In genomic region chr5:25769406-25769805, GRCm38 (mm10) we compare ENCODE assay signal across 20 mouse cellular contexts. TPM values are rescaled to one million over a fixed set of nuclear protein-coding genes. Genes with fewer than 3 reads are reported as not detected.
DNase-seq lines count a peak whose midpoint lies in the region; ATAC-seq and TF ChIP-seq lines count a peak whose summit lies in the region.
"Had no signal": no experiment of that assay in that cellular context is flagged by ENCODE, and none has a peak within 500 bp of the region (broad histone marks: within the 10 kb centered on the region; RNA-seq: fewer than 3 reads in every experiment).

No protein-coding gene starts in this region.

- TF ChIP-seq CTCF in kidney, adult 2 months (conservative IDR thresholded peaks at IDR 0.05; ENCODE audit: insufficient read depth, insufficient read length, low read depth, low read length): no peak

- H3K4me2 ChIP-seq in embryonic facial prominence, embryonic 12.5 days (replicated peaks): peak overlapping the region; percentile 40; the same call in 1 of the 2 replicates
- peak overlapping the region; percentile 34; the same call in 1 of the 2 replicates for H3K4me2 ChIP-seq in hindbrain, embryonic 13.5 days
- H3K4me2 ChIP-seq in hindbrain, embryonic 11.5 days (replicated peaks; ENCODE audit: low read depth, low read length): no peak overlapping the region
- 0 out of 2 replicates have a peak overlapping the region, but pooled peaks have one; percentile 41 for H3K4me2 ChIP-seq in neural tube, embryonic 15.5 days
- H3K4me2 ChIP-seq: midbrain, embryonic 11.5 days had no signal

- no peak overlapping the region for H3K27ac ChIP-seq in embryonic facial prominence, embryonic 12.5 days
- no peak overlapping the region for H3K27ac ChIP-seq in embryonic facial prominence, embryonic 10.5 days (replicated peaks)
- no peak overlapping the region for H3K27ac ChIP-seq in hindbrain, embryonic 13.5 days
- H3K27ac ChIP-seq in hindbrain, embryonic 11.5 days (ENCODE audit: low read depth, low read length): no peak overlapping the region
- H3K27ac ChIP-seq in neural tube, embryonic 15.5 days (replicated peaks): no peak overlapping the region
- no peak overlapping the region for H3K27ac ChIP-seq in kidney, adult 2 months (ENCODE audit: insufficient read depth, low read depth, low read length)
- H3K27ac ChIP-seq: heart, embryonic 15.5 days; liver, embryonic 15.5 days; macrophage had no signal

- no peak overlapping the region for H3K4me3 ChIP-seq in embryonic facial prominence, embryonic 12.5 days
- H3K4me3 ChIP-seq in embryonic facial prominence, embryonic 10.5 days: no peak overlapping the region
- no peak overlapping the region for H3K4me3 ChIP-seq in hindbrain, embryonic 13.5 days
- no peak overlapping the region for H3K4me3 ChIP-seq in hindbrain, embryonic 11.5 days (ENCODE audit: low read depth, low read length)
- no peak overlapping the region for H3K4me3 ChIP-seq in neural tube, embryonic 15.5 days (replicated peaks)
- H3K4me3 ChIP-seq in kidney, adult 2 months (ENCODE audit: insufficient read depth, low read depth, low read length): no peak overlapping the region
- H3K4me3 ChIP-seq: liver, embryonic 15.5 days; myocyte had no signal

- H3K36me3 ChIP-seq in embryonic facial prominence, embryonic 12.5 days: no peaks in the 10 kb centered on the region
- no peaks in the 10 kb centered on the region for H3K36me3 ChIP-seq in embryonic facial prominence, embryonic 10.5 days (replicated peaks)
- H3K36me3 ChIP-seq in hindbrain, embryonic 13.5 days: no peaks in the 10 kb centered on the region
- no peaks in the 10 kb centered on the region for H3K36me3 ChIP-seq in hindbrain, embryonic 11.5 days (ENCODE audit: control insufficient read depth, insufficient read depth, low read length)
- no peaks in the 10 kb centered on the region for H3K36me3 ChIP-seq in neural tube, embryonic 15.5 days
- no peaks in the 10 kb centered on the region for H3K36me3 ChIP-seq in kidney, adult 2 months (ENCODE audit: control insufficient read depth, insufficient read depth, low read length)
- H3K36me3 ChIP-seq: heart, embryonic 15.5 days; liver, embryonic 15.5 days had no signal

- H3K4me1 ChIP-seq in embryonic facial prominence, embryonic 12.5 days: no peaks in the 10 kb centered on the region
- H3K4me1 ChIP-seq in embryonic facial prominence, embryonic 10.5 days: no peaks in the 10 kb centered on the region
- H3K4me1 ChIP-seq in hindbrain, embryonic 13.5 days (replicated peaks): no peaks in the 10 kb centered on the region
- no peaks in the 10 kb centered on the region for H3K4me1 ChIP-seq in hindbrain, embryonic 11.5 days (replicated peaks; ENCODE audit: control insufficient read depth, insufficient read depth, low read length)
- H3K4me1 ChIP-seq in neural tube, embryonic 15.5 days: no peaks in the 10 kb centered on the region
- no peaks in the 10 kb centered on the region for H3K4me1 ChIP-seq in kidney, adult 2 months (ENCODE audit: control insufficient read depth, insufficient read depth, low read length)
- H3K4me1 ChIP-seq: liver, embryonic 15.5 days had no signal

- no peak for DNase-seq in embryonic facial prominence, embryonic 10.5 days (ENCODE audit: low spot score)
- DNase-seq in hindbrain, embryonic 11.5 days (ENCODE audit: low spot score): no peak
- no peak for DNase-seq in neural tube, embryonic 10.5 days (ENCODE audit: extremely low spot score, low spot score)
- DNase-seq in natural killer cell, adult 2 months (ENCODE audit: low spot score in 2 of 2): no peak
- DNase-seq in kidney, adult 2 months: no peak
- DNase-seq: cerebellum, adult 8-10 months; gastrocnemius, postnatal 25 days; kidney, adult 8-10 months; kidney, postnatal 25 days; thymus, adult 2 months had no signal

- ATAC-seq in embryonic facial prominence, embryonic 12.5 days (ENCODE audit: insufficient number of reproducible peaks, insufficient read depth, low FRiP score, low TSS enrichment): no peak
- no peak for ATAC-seq in hindbrain, embryonic 13.5 days (ENCODE audit: low FRiP score)
- no peak for ATAC-seq in hindbrain, embryonic 11.5 days (ENCODE audit: low FRiP score)
- ATAC-seq in neural tube, embryonic 15.5 days (ENCODE audit: low FRiP score): no peak
- ATAC-seq: forebrain, embryonic 14.5 days; inflammation-experienced regulatory T-cells, adult 6 months had no signal

- H3K9me3 ChIP-seq in embryonic facial prominence, embryonic 12.5 days: no peaks in the 10 kb centered on the region
- peaks cover 5% of the 10 kb centered on the region; the same call in 1 of the 2 replicates for H3K9me3 ChIP-seq in embryonic facial prominence, embryonic 10.5 days
- peaks cover 14% of the 10 kb centered on the region; the same call in 1 of the 2 replicates for H3K9me3 ChIP-seq in hindbrain, embryonic 13.5 days
- no peaks in the 10 kb centered on the region for H3K9me3 ChIP-seq in hindbrain, embryonic 11.5 days (ENCODE audit: control insufficient read depth, low read length)
- H3K9me3 ChIP-seq in neural tube, embryonic 15.5 days (replicated peaks): no peaks in the 10 kb centered on the region
- H3K9me3 ChIP-seq: heart, embryonic 15.5 days; liver, embryonic 15.5 days had no signal

- H3K9ac ChIP-seq in embryonic facial prominence, embryonic 12.5 days: no peak overlapping the region
- H3K9ac ChIP-seq in hindbrain, embryonic 13.5 days: no peak overlapping the region
- H3K9ac ChIP-seq in hindbrain, embryonic 11.5 days (ENCODE audit: low read depth, low read length): no peak overlapping the region
- H3K9ac ChIP-seq in neural tube, embryonic 15.5 days (replicated peaks): no peak overlapping the region
- H3K9ac ChIP-seq: heart, embryonic 15.5 days; liver, embryonic 15.5 days had no signal

- no peaks in the 10 kb centered on the region for H3K27me3 ChIP-seq in embryonic facial prominence, embryonic 12.5 days
- H3K27me3 ChIP-seq in embryonic facial prominence, embryonic 10.5 days (replicated peaks; ENCODE audit: low read depth, poor library complexity, severe bottlenecking): no peaks in the 10 kb centered on the region
- H3K27me3 ChIP-seq in hindbrain, embryonic 13.5 days: no peaks in the 10 kb centered on the region
- no peaks in the 10 kb centered on the region for H3K27me3 ChIP-seq in hindbrain, embryonic 11.5 days (ENCODE audit: control insufficient read depth, insufficient read depth, low read length)
- no peaks in the 10 kb centered on the region for H3K27me3 ChIP-seq in neural tube, embryonic 15.5 days (replicated peaks)
- H3K27me3 ChIP-seq in kidney, adult 2 months (replicated peaks; ENCODE audit: control insufficient read depth, insufficient read depth, low read length): no peaks in the 10 kb centered on the region
- H3K27me3 ChIP-seq: heart, embryonic 15.5 days; liver, embryonic 15.5 days had no signal

- no peak for TF ChIP-seq POLR2A in kidney, adult 2 months (IDR thresholded peaks at IDR 0.05; ENCODE audit: low read depth, low read length)

- 46% methylated on average over 2 of the region's 2 CpGs for WGBS in embryonic facial prominence, embryonic 12.5 days
- WGBS in embryonic facial prominence, embryonic 10.5 days: 39% methylated on average over 2 of the region's 2 CpGs
- WGBS in hindbrain, embryonic 13.5 days: 56% methylated on average over 2 of the region's 2 CpGs
- WGBS in hindbrain, embryonic 11.5 days: 48% methylated on average over 2 of the region's 2 CpGs
- 50% methylated on average over 2 of the region's 2 CpGs for WGBS in neural tube, embryonic 15.5 days
- WGBS in kidney, adult 2 months: 53% methylated on average over 2 of the region's 2 CpGs

RNA-seq across cellular contexts. Expression of gene Actr3b, which starts 9.6 kb away (rescaled TPM):
- 4.6 and 5.1 TPM in 2 replicates for polyA plus RNA-seq in embryonic facial prominence, embryonic 12.5 days (2016; fragmentation: Nextera tagmentation; extraction: Ambion mirVana)
- 5.8 and 7.2 TPM in 2 replicates for polyA plus RNA-seq in embryonic facial prominence, embryonic 10.5 days (2016; fragmentation: Nextera tagmentation; extraction: Ambion mirVana)
- polyA plus RNA-seq in hindbrain, embryonic 13.5 days (2015; fragmentation: Nextera tagmentation; extraction: Ambion mirVana): 19.9 and 21.0 TPM in 2 replicates
- polyA plus RNA-seq in hindbrain, embryonic 11.5 days (2014; fragmentation: Nextera tagmentation; extraction: Ambion mirVana): 8.0 and 9.9 TPM in 2 replicates
- 35.7 and 44.2 TPM in 2 replicates for polyA plus RNA-seq in neural tube, embryonic 15.5 days (2015; fragmentation: Nextera tagmentation; extraction: Ambion mirVana)
- 0.16 and 0.34 TPM in 2 replicates for polyA plus RNA-seq in kidney, adult 2 months (2012; rRNA removed)
